In the genomic region with DNA sequence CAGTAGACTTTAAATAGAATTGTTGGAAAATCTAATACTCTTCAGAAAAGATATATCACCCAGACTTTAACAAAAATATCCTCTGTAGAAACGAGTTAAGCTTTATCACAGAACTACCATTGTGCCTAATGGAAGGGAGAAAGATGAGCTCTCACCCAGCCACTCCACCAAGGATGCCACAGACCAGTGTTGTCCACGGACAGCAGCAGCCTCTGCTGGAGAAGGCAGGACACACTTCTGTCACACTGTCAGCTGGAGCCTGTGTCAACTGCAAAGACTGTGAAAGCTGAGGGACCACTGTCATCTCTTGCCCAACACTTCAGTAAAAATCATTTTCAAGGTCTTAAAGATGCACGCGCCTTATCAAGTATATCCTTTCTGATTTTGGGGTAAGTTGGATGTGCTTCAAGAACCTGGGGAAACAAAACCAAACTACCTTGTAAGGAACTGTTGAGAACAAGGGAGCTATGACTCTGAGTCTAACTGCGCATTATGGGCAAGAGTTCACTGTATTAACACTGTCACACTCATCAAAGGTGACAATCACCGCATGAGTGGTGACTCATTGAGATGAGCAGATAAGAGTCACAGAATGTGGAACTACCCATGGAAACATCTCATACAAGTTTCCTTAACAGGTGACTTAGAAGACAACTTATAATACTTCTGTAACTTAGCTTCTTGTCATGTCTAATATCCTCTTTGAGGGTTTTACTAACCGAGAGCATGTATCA, we compare ENCODE assay signal across 8 mouse cellular contexts. TPM values are rescaled to one million over a fixed set of nuclear protein-coding genes. Genes with fewer than 3 reads are reported as not detected.
A peak's percentile ranks its signal among the peaks of the same experiment; 100 is the strongest.
DNase-seq lines count a peak whose midpoint lies in the region; ATAC-seq and TF ChIP-seq lines count a peak whose summit lies in the region.

No protein-coding gene starts in this region.

- DNase-seq in cerebellum, adult 2 months = peak; percentile 15 to 23
- DNase-seq in cerebellum, adult 11-12 months = no peak
- DNase-seq in left cerebral cortex, adult 18-20 months (ENCODE audit: low spot score in 2 of 2) = peak; percentile 35 to 53
- no peak for DNase-seq in left cerebral cortex, postnatal 36 days (ENCODE audit: low spot score in 2 of 2)
- DNase-seq in cerebellum, adult 9-11 months = peak; percentile 7
- no peak for DNase-seq in urinary bladder, postnatal 14 days (ENCODE audit: low spot score)

- H3K36me3 ChIP-seq in midbrain, embryonic 12.5 days = 0 out of 2 replicates have a peak, but pooled peaks cover 12% of the 10 kb centered on the region
- peaks cover 5% of the 10 kb centered on the region for H3K36me3 ChIP-seq in heart, embryonic 12.5 days

- peak; percentile 78 for TF ChIP-seq CTCF in cerebellum, adult 2 months (IDR thresholded peaks at IDR 0.05; ENCODE audit: borderline replicate concordance, insufficient read depth, low read depth, low read length)

- no peaks in the 10 kb centered on the region for H3K27me3 ChIP-seq in cerebellum, adult 2 months (ENCODE audit: control insufficient read depth, insufficient read depth, low read length)
- no peaks in the 10 kb centered on the region for H3K27me3 ChIP-seq in midbrain, embryonic 12.5 days
- H3K27me3 ChIP-seq in heart, embryonic 12.5 days (replicated peaks) = no peaks in the 10 kb centered on the region

- 72% methylated on average over 7 of the region's 7 CpGs for WGBS in cerebellum, adult 2 months
- 84% methylated on average over 7 of the region's 7 CpGs for WGBS in midbrain, embryonic 12.5 days
- WGBS in heart, embryonic 12.5 days = 70% methylated on average over 7 of the region's 7 CpGs

- H3K27ac ChIP-seq in cerebellum, adult 2 months (ENCODE audit: insufficient read depth, low read length) = no peak overlapping the region
- no peak overlapping the region for H3K27ac ChIP-seq in midbrain, embryonic 12.5 days (replicated peaks)
- no peak overlapping the region for H3K27ac ChIP-seq in heart, embryonic 12.5 days (ENCODE audit: poor library complexity, severe bottlenecking)

- no peaks in the 10 kb centered on the region for H3K4me1 ChIP-seq in cerebellum, adult 2 months (ENCODE audit: control insufficient read depth, insufficient read depth, low read length)
- H3K4me1 ChIP-seq in midbrain, embryonic 12.5 days = peaks cover 6% of the 10 kb centered on the region; the same call in 1 of the 2 replicates
- no peaks in the 10 kb centered on the region; the same call in 1 of the 2 replicates for H3K4me1 ChIP-seq in heart, embryonic 12.5 days (replicated peaks)

- H3K9me3 ChIP-seq in midbrain, embryonic 12.5 days = no peaks in the 10 kb centered on the region
- no peaks in the 10 kb centered on the region for H3K9me3 ChIP-seq in heart, embryonic 12.5 days (replicated peaks)

- intact Hi-C loops in left cerebral cortex, postnatal 36 days (cut with DNase I) = loop anchor here (2.0 to 5.0 kb wide), 2 partner anchors 142 to 392 kb away; no protein-coding TSS in a partner anchor

- no peak overlapping the region for H3K4me3 ChIP-seq in cerebellum, adult 2 months (replicated peaks; ENCODE audit: insufficient read depth, low read depth, low read length)
- H3K4me3 ChIP-seq in midbrain, embryonic 12.5 days = no peak overlapping the region
- no peak overlapping the region for H3K4me3 ChIP-seq in heart, embryonic 12.5 days

- TF ChIP-seq POLR2A in cerebellum, adult 2 months (IDR thresholded peaks at IDR 0.05; ENCODE audit: borderline replicate concordance, insufficient read depth, low read length) = no peak

- H3K4me2 ChIP-seq in midbrain, embryonic 12.5 days (replicated peaks) = no peak overlapping the region
- H3K4me2 ChIP-seq in heart, embryonic 12.5 days = no peak overlapping the region

- peak; percentile 36; the same call in 1 of the 2 replicates for ATAC-seq in midbrain, embryonic 12.5 days (ENCODE audit: low FRiP score, low read depth)
- ATAC-seq in heart, embryonic 12.5 days (ENCODE audit: insufficient number of reproducible peaks, low FRiP score) = no peak

- H3K9ac ChIP-seq in midbrain, embryonic 12.5 days (replicated peaks) = no peak overlapping the region
- no peak overlapping the region for H3K9ac ChIP-seq in heart, embryonic 12.5 days

RNA-seq across cellular contexts. Expression of gene Galnt3, which starts 59.8 kb away (rescaled TPM):
- polyA plus RNA-seq in cerebellum, adult 2 months (2012; rRNA removed) = 0.33 and 0.41 TPM in 2 replicates
- total RNA-seq in left cerebral cortex, adult 18-20 months (2021) = 1 to 10 TPM; 1.4 to 2.2 TPM
- 1 to 10 TPM in 1 of 2 experiments, under 1 TPM in 1; 0.99 to 1.9 TPM for total RNA-seq in left cerebral cortex, postnatal 36 days (2021)
- 0.71 and 2.0 TPM in 2 replicates for polyA plus RNA-seq in midbrain, embryonic 12.5 days (2016; fragmentation: Nextera tagmentation; extraction: Ambion mirVana)
- polyA plus RNA-seq in heart, embryonic 12.5 days (2016; fragmentation: Nextera tagmentation; extraction: Ambion mirVana) = 0.15 TPM in 1 of 2 replicates, not detected in the other

Comparison
In these comparisons a context has a peak if more than half of its experiments do, and no peak if none do; other contexts are left out.
1. DNase-seq: peak in cerebellum, adult 2 months (2 of 2), left cerebral cortex, adult 18-20 months (2 of 2) and cerebellum, adult 9-11 months (single experiment); none in cerebellum, adult 11-12 months (single experiment), left cerebral cortex, postnatal 36 days (0 of 2) and urinary bladder, postnatal 14 days (single experiment).